ENCODE assay signal across 7 mouse cellular contexts in the genomic region with DNA sequence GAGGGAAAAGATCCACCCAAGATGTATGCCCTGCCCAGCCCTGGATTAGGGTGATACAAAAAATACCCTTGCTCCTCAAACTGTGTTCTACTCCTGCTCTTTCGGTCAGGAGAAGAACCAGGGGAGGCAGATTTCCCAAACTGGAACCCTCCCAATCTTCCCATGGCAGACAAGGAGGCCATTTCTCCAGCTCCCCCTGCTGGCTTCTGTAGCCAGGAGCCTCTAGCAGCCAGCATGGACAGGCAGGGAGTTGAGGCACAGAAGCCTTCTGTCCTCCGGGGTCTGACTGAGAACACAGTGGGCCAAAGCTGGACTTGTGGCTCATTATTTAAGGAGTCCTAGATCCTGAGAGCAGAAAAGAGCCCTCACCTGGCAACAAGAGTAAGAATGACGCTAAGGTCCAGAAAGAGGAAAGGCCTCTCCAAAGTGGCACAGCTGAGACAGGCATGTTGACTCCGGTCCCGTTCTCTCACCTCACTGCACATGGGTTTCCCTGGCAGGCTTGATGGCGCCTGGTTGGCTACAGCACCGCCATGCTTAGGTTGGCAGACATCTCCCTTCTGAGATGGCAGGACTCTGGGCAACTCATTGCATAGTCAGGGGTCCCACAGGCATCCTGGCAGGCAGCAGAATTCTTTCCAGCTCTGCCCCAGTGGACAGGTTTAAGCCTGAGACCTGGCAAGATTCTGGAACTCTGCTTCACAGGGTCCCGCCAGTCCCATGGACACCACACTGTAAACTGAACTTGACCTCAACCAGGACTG.
DNase-seq lines count a peak whose midpoint lies in the region; ATAC-seq lines count a peak whose summit lies in the region.

No protein-coding gene starts in this region.

- ATAC-seq in hindbrain, embryonic 11.5 days (ENCODE audit: low FRiP score), result no peak
- no peak for ATAC-seq in hindbrain, embryonic 13.5 days (ENCODE audit: low FRiP score)
- ATAC-seq in neural tube, embryonic 11.5 days (ENCODE audit: insufficient read depth, low FRiP score, low TSS enrichment), result no peak
- ATAC-seq in neural tube, embryonic 15.5 days (ENCODE audit: low FRiP score), result no peak

- no peak overlapping the region for H3K4me3 ChIP-seq in hindbrain, embryonic 11.5 days (ENCODE audit: low read depth, low read length)
- no peak overlapping the region for H3K4me3 ChIP-seq in hindbrain, embryonic 13.5 days
- H3K4me3 ChIP-seq in neural tube, embryonic 11.5 days (ENCODE audit: low read depth, low read length), result no peak overlapping the region
- H3K4me3 ChIP-seq in neural tube, embryonic 15.5 days (replicated peaks), result no peak overlapping the region

- no peaks in the 10 kb centered on the region for H3K27me3 ChIP-seq in hindbrain, embryonic 11.5 days (ENCODE audit: control insufficient read depth, insufficient read depth, low read length)
- H3K27me3 ChIP-seq in hindbrain, embryonic 13.5 days, result no peaks in the 10 kb centered on the region
- H3K27me3 ChIP-seq in neural tube, embryonic 11.5 days (ENCODE audit: control insufficient read depth, insufficient read depth, low read length), result no peaks in the 10 kb centered on the region
- no peaks in the 10 kb centered on the region for H3K27me3 ChIP-seq in neural tube, embryonic 15.5 days (replicated peaks)

- H3K4me1 ChIP-seq in hindbrain, embryonic 11.5 days (replicated peaks; ENCODE audit: control insufficient read depth, insufficient read depth, low read length), result no peaks in the 10 kb centered on the region
- no peaks in the 10 kb centered on the region; the same call in 1 of the 2 replicates for H3K4me1 ChIP-seq in hindbrain, embryonic 13.5 days (replicated peaks)
- H3K4me1 ChIP-seq in neural tube, embryonic 11.5 days (ENCODE audit: control insufficient read depth, insufficient read depth, low read length), result no peaks in the 10 kb centered on the region
- H3K4me1 ChIP-seq in neural tube, embryonic 15.5 days, result no peaks in the 10 kb centered on the region

- WGBS in hindbrain, embryonic 11.5 days, result 82% methylated on average over 8 of the region's 8 CpGs
- 85% methylated on average over 8 of the region's 8 CpGs for WGBS in hindbrain, embryonic 13.5 days
- WGBS in neural tube, embryonic 11.5 days, result 84% methylated on average over 8 of the region's 8 CpGs
- 84% methylated on average over 8 of the region's 8 CpGs for WGBS in neural tube, embryonic 15.5 days

- H3K4me2 ChIP-seq in hindbrain, embryonic 11.5 days (replicated peaks; ENCODE audit: low read depth, low read length), result no peak overlapping the region
- no peak overlapping the region for H3K4me2 ChIP-seq in hindbrain, embryonic 13.5 days
- H3K4me2 ChIP-seq in neural tube, embryonic 11.5 days (ENCODE audit: low read depth), result no peak overlapping the region
- no peak overlapping the region for H3K4me2 ChIP-seq in neural tube, embryonic 15.5 days

- DNase-seq in hindbrain, embryonic 11.5 days (ENCODE audit: low spot score), result peak; percentile 19
- peak; percentile 25 for DNase-seq in neural tube, embryonic 11.5 days (ENCODE audit: low spot score)
- DNase-seq in embryo, embryonic 10.5 days (ENCODE audit: low spot score), result peak; percentile 51
- peak; percentile 58 for DNase-seq in lung, postnatal 14 days
- no peak for DNase-seq in ovary, postnatal 14 days (ENCODE audit: low spot score)

- no peaks in the 10 kb centered on the region for H3K9me3 ChIP-seq in hindbrain, embryonic 11.5 days (ENCODE audit: control insufficient read depth, low read length)
- H3K9me3 ChIP-seq in hindbrain, embryonic 13.5 days, result no peaks in the 10 kb centered on the region
- no peaks in the 10 kb centered on the region for H3K9me3 ChIP-seq in neural tube, embryonic 11.5 days (ENCODE audit: control insufficient read depth, low read length)
- H3K9me3 ChIP-seq in neural tube, embryonic 15.5 days (replicated peaks), result no peaks in the 10 kb centered on the region

- H3K9ac ChIP-seq in hindbrain, embryonic 11.5 days (ENCODE audit: low read depth, low read length), result no peak overlapping the region
- H3K9ac ChIP-seq in hindbrain, embryonic 13.5 days, result no peak overlapping the region
- no peak overlapping the region for H3K9ac ChIP-seq in neural tube, embryonic 11.5 days (ENCODE audit: low read length)
- no peak overlapping the region for H3K9ac ChIP-seq in neural tube, embryonic 15.5 days (replicated peaks)

- H3K36me3 ChIP-seq in hindbrain, embryonic 11.5 days (ENCODE audit: control insufficient read depth, insufficient read depth, low read length), result no peaks in the 10 kb centered on the region
- H3K36me3 ChIP-seq in hindbrain, embryonic 13.5 days, result no peaks in the 10 kb centered on the region
- H3K36me3 ChIP-seq in neural tube, embryonic 11.5 days (ENCODE audit: control insufficient read depth, insufficient read depth, low read length), result no peaks in the 10 kb centered on the region
- no peaks in the 10 kb centered on the region for H3K36me3 ChIP-seq in neural tube, embryonic 15.5 days

- no peak overlapping the region for H3K27ac ChIP-seq in hindbrain, embryonic 11.5 days (ENCODE audit: low read depth, low read length)
- no peak overlapping the region for H3K27ac ChIP-seq in hindbrain, embryonic 13.5 days
- no peak overlapping the region for H3K27ac ChIP-seq in neural tube, embryonic 11.5 days (ENCODE audit: low read depth, low read length)
- H3K27ac ChIP-seq in neural tube, embryonic 15.5 days (replicated peaks), result no peak overlapping the region
